Mouse (Mus musculus): ENCODE results near the gene Meox2.

GRCm38 (mm10) chr12:37107713-37108389 is 489 bp upstream of the Meox2 start:
- no peak for TF ChIP-seq POLR2A (IDR thresholded peaks at IDR 0.05; ENCODE audit: borderline replicate concordance, low read depth, low read length)
- TF ChIP-seq CTCF (IDR thresholded peaks at IDR 0.05; ENCODE audit: low read depth, low read length), result no peak
